Mouse (Mus musculus) G1E (cell line): ENCODE measurements around the gene Cx3cr1.

Source experiments
- CTCF ChIP-seq: IDR thresholded peaks from 2 replicates; pipeline ENCODE4 v1.5.1; 2012; ENCODE audit warnings: low read depth, low read length, inconsistent platforms, mixed read lengths
- GATA1 ChIP-seq: IDR thresholded peaks from 2 replicates; pipeline ENCODE4 v1.6.1; 2012; ENCODE audit warnings: borderline replicate concordance, low read length, inconsistent platforms, mixed read lengths

GRCm38 (mm10) chr9:120068047-120068446, 1.6 kb downstream of the Cx3cr1 start:
- TF ChIP-seq GATA1 (no peak), CTCF (no peak)
